Mouse (Mus musculus): ENCODE data around the gene Acacb. TPM values are rescaled to one million over a fixed set of nuclear protein-coding genes. Genes with fewer than 3 reads are reported as not detected.
A peak's percentile ranks its signal among the peaks of the same experiment; 100 is the strongest.

Gene Acacb
- polyA plus RNA-seq, 1 experiment from 2014 or later = 3.6 TPM

DNA sequence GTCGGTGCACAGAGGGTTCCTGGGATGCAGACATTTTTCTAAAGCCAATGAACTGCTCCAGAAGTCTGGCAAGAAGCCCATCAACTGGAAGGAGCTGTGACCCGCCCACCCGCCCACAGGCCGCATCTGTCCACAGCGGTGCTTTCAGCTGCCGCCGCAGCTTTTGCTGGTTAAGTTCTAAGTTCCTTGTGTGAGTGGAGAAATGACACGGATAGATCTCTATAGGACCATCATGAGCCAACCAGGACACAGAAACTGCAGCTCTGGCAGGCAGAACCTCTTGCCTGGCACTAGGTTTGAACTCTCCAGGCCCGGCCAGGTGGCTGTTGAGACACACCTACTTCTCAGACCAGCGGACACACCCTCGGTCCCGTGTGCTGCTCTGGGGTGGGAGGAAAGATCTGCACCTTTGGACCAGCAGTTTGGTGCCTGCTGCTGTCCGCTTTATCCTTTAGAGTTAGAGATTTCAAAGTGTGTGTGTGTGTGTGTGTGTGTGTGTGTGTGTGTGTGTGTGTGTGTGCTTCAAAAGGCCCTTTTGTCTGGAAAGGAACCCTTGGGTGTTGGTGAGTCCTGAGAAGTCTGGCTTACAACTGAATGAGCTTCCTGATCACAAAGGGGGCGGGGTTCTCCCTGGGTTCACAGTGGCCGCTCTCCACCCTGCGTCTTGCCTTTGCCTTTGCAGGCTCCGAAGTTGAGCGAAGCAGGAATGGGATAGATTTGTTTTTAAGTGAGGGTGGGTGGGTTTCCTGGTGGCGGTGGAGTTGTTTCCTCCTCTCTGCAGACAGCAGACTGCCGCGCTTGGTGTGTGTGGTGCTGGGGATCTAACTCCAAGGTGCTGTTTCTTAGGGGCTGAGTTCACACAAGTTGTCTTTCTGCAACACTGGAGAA is 7.8 kb upstream of the Acacb start:
- Histone ChIP-seq H3K36me3 (replicated peaks; ENCODE audit: control insufficient read depth, insufficient read depth, low read depth, low read length) (no peaks in the 10 kb centered on the region), H3K27ac (replicated peaks; ENCODE audit: low read depth, low read length) (no peak overlapping the region), H3K9ac (replicated peaks; ENCODE audit: low read length) (no peak overlapping the region), H3K4me3 (ENCODE audit: low read depth, low read length) (no peak overlapping the region), H3K9me3 (replicated peaks; ENCODE audit: control insufficient read depth, low read length) (no peaks in the 10 kb centered on the region), H3K4me2 (ENCODE audit: low read depth, low read length) (no peak overlapping the region), H3K27me3 (ENCODE audit: control insufficient read depth, insufficient read depth, low read length) (no peaks in the 10 kb centered on the region), H3K4me1 (ENCODE audit: control insufficient read depth, insufficient read depth, low read length) (no peaks in the 10 kb centered on the region)
- WGBS = 84% methylated on average over 21 of the region's 21 CpGs
- DNase-seq (ENCODE audit: low spot score) (no peak), ATAC-seq (replicated peaks; ENCODE audit: insufficient number of reproducible peaks, low FRiP score, low TSS enrichment, low read depth) (no peak)

DNA sequence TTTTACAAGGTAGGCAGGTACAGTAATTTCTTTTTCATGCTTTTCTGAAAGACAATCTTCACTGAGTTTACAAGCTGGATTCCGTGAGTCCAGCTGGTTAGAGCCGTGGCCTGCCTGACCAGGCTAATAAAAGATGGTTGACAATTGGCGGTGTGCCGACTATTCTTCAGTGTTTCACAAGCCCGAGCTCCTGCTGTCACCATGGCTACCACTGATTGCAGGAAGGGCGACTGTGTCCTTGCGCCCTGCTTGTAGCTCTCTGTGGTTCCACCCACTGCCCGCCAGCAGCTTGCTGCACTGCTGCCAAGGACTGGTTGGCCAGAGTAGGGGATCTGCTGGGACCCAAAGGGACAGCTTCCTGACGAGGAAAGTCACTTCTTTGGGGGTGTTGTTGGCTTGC is 7.2 kb upstream of the Acacb start:
- 65% methylated on average over 9 of the region's 9 CpGs for WGBS
- Histone ChIP-seq H3K27me3 (ENCODE audit: control insufficient read depth, insufficient read depth, low read length) (no peaks in the 10 kb centered on the region), H3K9ac (replicated peaks; ENCODE audit: low read length) (no peak overlapping the region), H3K36me3 (replicated peaks; ENCODE audit: control insufficient read depth, insufficient read depth, low read depth, low read length) (no peaks in the 10 kb centered on the region), H3K9me3 (replicated peaks; ENCODE audit: control insufficient read depth, low read length) (no peaks in the 10 kb centered on the region), H3K4me2 (ENCODE audit: low read depth, low read length) (no peak overlapping the region), H3K4me1 (ENCODE audit: control insufficient read depth, insufficient read depth, low read length) (no peaks in the 10 kb centered on the region), H3K27ac (replicated peaks; ENCODE audit: low read depth, low read length) (no peak overlapping the region), H3K4me3 (ENCODE audit: low read depth, low read length) (no peak overlapping the region)
- ATAC-seq (replicated peaks; ENCODE audit: insufficient number of reproducible peaks, low FRiP score, low TSS enrichment, low read depth) (no peak), DNase-seq (ENCODE audit: low spot score) (peak; percentile 8)

DNA sequence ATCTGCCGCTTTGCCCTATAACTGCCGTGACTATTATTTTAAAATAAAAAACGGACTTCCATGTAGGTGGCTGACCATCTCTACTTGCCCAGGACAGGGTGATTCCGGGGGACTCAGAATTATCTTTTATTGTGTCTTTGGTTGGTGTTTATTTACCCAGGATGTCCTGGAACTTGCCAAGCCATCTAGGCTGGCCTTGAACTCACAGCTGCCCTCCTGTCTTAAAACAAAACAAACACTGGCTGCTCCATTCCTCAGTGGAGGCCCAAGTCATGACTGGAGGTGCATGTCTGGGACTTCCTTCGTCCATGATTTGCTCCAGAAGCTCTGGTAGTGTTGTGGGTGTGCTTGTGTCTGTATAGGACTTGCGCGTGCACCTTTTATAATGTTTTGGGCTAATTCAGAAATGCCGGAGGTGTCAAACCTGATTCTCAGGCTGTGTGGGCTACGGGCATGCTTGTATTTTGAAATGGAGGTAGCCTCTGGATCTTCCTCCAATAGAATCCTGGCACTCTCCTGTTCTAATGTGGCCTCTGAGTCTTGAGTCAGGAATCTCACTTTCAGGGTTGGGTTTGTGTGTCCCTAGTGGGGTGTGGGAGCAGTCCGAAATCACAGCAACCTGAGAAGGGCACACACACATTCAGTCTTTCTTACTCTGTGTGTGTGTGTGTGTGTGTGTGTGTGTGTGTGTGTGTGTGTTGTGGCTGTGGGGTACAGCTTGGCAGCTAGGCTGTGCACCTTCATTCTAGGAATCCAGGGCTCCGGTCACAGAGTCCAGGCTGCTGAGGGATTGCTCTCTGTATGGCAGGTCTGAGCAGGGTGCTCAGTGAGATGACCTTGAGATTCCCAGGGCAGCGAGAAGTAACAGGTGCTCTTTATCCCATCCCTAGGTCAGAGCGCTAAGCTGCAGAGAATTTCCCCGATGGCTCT is 973 bp downstream of the Acacb start:
- Histone ChIP-seq H3K27ac (replicated peaks; ENCODE audit: low read depth, low read length) (no peak overlapping the region), H3K9me3 (replicated peaks; ENCODE audit: control insufficient read depth, low read length) (no peaks in the 10 kb centered on the region), H3K4me3 (ENCODE audit: low read depth, low read length) (no peak overlapping the region), H3K4me2 (ENCODE audit: low read depth, low read length) (no peak overlapping the region), H3K9ac (replicated peaks; ENCODE audit: low read length) (no peak overlapping the region), H3K4me1 (ENCODE audit: control insufficient read depth, insufficient read depth, low read length) (no peaks in the 10 kb centered on the region), H3K27me3 (ENCODE audit: control insufficient read depth, insufficient read depth, low read length) (no peaks in the 10 kb centered on the region), H3K36me3 (replicated peaks; ENCODE audit: control insufficient read depth, insufficient read depth, low read depth, low read length) (no peaks in the 10 kb centered on the region)
- ATAC-seq (replicated peaks; ENCODE audit: insufficient number of reproducible peaks, low FRiP score, low TSS enrichment, low read depth) (no peak), DNase-seq (ENCODE audit: low spot score) (no peak)
- WGBS = 78% methylated on average over 14 of the region's 14 CpGs

DNA sequence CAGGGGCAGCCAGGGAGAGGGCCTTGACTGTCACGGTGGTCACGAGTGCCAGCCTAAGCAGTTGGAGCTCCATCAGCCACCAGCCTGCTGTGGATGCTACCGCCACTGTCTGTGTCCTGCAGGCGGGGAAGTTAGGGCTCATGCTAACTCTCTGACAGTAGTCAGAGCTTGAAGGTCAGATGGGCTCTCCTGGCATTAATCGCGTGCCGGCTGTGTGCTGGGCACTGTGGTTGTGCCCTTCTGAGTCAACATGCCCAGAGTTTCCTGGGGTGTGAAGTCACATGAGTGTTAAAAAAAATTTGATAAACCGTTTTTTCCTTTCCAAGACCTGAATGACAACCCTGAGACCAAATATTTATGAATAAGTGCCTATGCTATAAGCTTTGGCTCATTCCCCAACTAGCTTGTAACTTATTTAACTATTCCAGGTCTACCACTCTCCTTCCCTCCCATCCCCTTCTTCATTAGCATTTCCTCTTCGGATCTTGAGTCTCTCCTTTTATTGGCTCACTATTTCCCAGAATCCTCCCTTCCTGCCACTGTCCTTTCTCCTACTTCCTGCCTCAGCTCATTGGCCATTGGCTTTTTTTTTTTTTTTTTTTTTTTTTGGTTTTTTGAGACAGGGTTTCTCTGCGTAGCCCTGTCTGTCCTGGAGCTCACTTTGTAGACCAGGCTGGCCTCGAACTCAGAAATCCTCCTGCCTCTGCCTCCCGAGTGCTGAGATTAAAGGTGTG is 6.2 kb downstream of the Acacb start:
- Histone ChIP-seq H3K4me2 (ENCODE audit: low read depth, low read length) (no peak overlapping the region), H3K36me3 (replicated peaks; ENCODE audit: control insufficient read depth, insufficient read depth, low read depth, low read length) (no peaks in the 10 kb centered on the region), H3K9me3 (replicated peaks; ENCODE audit: control insufficient read depth, low read length) (no peaks in the 10 kb centered on the region), H3K27ac (replicated peaks; ENCODE audit: low read depth, low read length) (no peak overlapping the region), H3K9ac (replicated peaks; ENCODE audit: low read length) (no peak overlapping the region), H3K4me1 (ENCODE audit: control insufficient read depth, insufficient read depth, low read length) (no peaks in the 10 kb centered on the region), H3K4me3 (ENCODE audit: low read depth, low read length) (no peak overlapping the region), H3K27me3 (ENCODE audit: control insufficient read depth, insufficient read depth, low read length) (no peaks in the 10 kb centered on the region)
- DNase-seq (ENCODE audit: low spot score) = no peak
- WGBS = 80% methylated on average over 12 of the region's 12 CpGs
- ATAC-seq (replicated peaks; ENCODE audit: insufficient number of reproducible peaks, low FRiP score, low TSS enrichment, low read depth) = no peak

DNA sequence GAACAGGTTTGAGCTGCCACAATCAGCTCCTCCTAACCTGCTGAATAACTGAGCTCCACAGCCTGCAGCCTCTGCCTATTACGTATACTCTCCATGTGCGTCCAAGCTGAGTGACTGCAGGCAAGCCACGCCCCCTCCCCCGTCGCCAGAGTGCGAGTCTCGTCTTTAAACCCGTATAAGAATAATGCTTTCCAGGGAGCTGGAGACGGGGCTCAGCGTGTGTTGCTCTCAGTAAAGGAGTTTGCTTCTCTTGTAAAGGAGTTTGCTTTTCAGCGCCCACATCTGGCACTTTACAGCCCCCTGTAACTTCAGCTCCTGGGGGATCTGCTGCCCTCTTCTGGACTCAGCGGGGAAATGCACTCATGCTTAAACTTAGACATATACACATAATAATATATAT is 7.2 kb downstream of the Acacb start:
- no peaks in the 10 kb centered on the region for H3K9me3 ChIP-seq (replicated peaks; ENCODE audit: control insufficient read depth, low read length)
- no peak overlapping the region for H3K27ac ChIP-seq (replicated peaks; ENCODE audit: low read depth, low read length)
- H3K36me3 ChIP-seq (replicated peaks; ENCODE audit: control insufficient read depth, insufficient read depth, low read depth, low read length) = no peaks in the 10 kb centered on the region
- no peak overlapping the region for H3K9ac ChIP-seq (replicated peaks; ENCODE audit: low read length)
- ATAC-seq (replicated peaks; ENCODE audit: insufficient number of reproducible peaks, low FRiP score, low TSS enrichment, low read depth) = peak; percentile 57; the same call in 1 of the 2 replicates
- no peaks in the 10 kb centered on the region for H3K4me1 ChIP-seq (ENCODE audit: control insufficient read depth, insufficient read depth, low read length)
- no peaks in the 10 kb centered on the region for H3K27me3 ChIP-seq (ENCODE audit: control insufficient read depth, insufficient read depth, low read length)
- DNase-seq (ENCODE audit: low spot score) = peak; percentile 65
- 2% methylated on average over 12 of the region's 12 CpGs for WGBS
- H3K4me3 ChIP-seq (ENCODE audit: low read depth, low read length) = 0 out of 2 replicates have a peak overlapping the region, but pooled peaks have one; percentile 9
- no peak overlapping the region for H3K4me2 ChIP-seq (ENCODE audit: low read depth, low read length)

DNA sequence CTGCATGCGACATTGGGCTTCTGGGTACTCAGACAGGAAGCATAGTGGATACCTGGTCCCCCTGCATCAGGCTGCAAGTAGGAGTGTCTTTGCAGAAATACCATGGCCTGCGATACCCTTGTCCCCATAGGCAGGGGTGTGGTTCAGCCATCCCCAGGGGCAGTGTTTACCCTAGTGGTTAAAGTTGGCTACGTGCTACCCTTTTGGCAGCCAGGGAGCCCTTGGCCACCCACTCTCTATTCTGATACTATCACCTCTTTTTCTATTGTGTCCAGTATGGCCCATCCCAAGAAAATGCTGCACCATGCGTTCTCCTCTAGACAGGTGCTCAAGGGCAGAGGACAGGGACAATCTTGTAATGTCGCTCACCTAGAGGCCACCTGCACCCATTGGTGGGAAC is 8.4 kb downstream of the Acacb start:
- H3K4me3 ChIP-seq (ENCODE audit: low read depth, low read length) = no peak overlapping the region
- no peak overlapping the region for H3K9ac ChIP-seq (replicated peaks; ENCODE audit: low read length)
- no peaks in the 10 kb centered on the region for H3K36me3 ChIP-seq (replicated peaks; ENCODE audit: control insufficient read depth, insufficient read depth, low read depth, low read length)
- H3K27me3 ChIP-seq (ENCODE audit: control insufficient read depth, insufficient read depth, low read length) = no peaks in the 10 kb centered on the region
- H3K9me3 ChIP-seq (replicated peaks; ENCODE audit: control insufficient read depth, low read length) = no peaks in the 10 kb centered on the region
- H3K4me2 ChIP-seq (ENCODE audit: low read depth, low read length) = no peak overlapping the region
- H3K4me1 ChIP-seq (ENCODE audit: control insufficient read depth, insufficient read depth, low read length) = no peaks in the 10 kb centered on the region
- 84% methylated on average over 5 of the region's 5 CpGs for WGBS
- DNase-seq (ENCODE audit: low spot score) = no peak
- H3K27ac ChIP-seq (replicated peaks; ENCODE audit: low read depth, low read length) = no peak overlapping the region
- ATAC-seq (replicated peaks; ENCODE audit: insufficient number of reproducible peaks, low FRiP score, low TSS enrichment, low read depth) = no peak

DNA sequence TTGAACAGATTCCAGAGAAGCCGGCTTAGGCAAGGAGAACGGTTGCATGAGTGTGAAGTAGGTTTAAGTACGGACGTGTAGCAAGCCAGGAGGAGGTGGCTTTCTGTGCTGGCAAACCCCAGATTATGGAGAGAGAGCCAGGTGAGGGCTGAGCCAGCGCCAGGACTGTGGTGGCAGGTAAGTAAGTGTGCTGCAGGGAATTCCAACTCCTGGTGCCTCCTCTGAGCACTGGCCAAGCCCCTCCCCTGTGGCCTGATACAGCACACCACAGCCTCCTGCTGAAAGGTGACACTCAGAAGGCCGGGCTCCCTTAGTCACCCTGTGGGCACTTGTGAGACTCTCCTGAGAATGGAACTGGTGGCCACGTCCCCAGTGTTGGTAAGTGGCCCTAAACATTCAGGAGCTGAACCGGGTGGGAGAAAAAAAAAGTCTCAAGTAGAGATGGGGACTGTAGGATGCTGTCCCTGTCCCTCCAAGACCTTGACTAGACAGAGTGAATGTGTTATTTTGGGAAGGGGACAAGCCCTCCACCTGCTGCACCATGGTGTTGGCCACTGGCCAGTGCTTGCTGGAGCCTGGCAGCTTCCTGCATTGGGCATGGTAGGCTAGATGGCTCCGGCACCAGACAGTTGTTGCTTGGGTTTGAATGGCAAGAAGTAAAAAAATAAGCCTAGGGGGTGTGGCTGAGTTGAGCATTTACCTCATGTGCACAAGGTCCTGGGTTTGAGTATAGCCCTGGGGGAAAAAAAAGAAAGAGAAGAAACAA is 9.0 kb downstream of the Acacb start:
- H3K9me3 ChIP-seq (replicated peaks; ENCODE audit: control insufficient read depth, low read length) = no peaks in the 10 kb centered on the region

More for the DNA sequence above, 9.0 kb downstream of the Acacb start:
- no peak for DNase-seq (ENCODE audit: low spot score)
- no peak for ATAC-seq (replicated peaks; ENCODE audit: insufficient number of reproducible peaks, low FRiP score, low TSS enrichment, low read depth)
- no peaks in the 10 kb centered on the region for H3K4me1 ChIP-seq (ENCODE audit: control insufficient read depth, insufficient read depth, low read length)
- H3K27me3 ChIP-seq (ENCODE audit: control insufficient read depth, insufficient read depth, low read length) = no peaks in the 10 kb centered on the region
- no peak overlapping the region for H3K27ac ChIP-seq (replicated peaks; ENCODE audit: low read depth, low read length)
- H3K9ac ChIP-seq (replicated peaks; ENCODE audit: low read length) = no peak overlapping the region
- H3K4me2 ChIP-seq (ENCODE audit: low read depth, low read length) = no peak overlapping the region
- WGBS = 53% methylated on average over 9 of the region's 9 CpGs
- H3K4me3 ChIP-seq (ENCODE audit: low read depth, low read length) = no peak overlapping the region
- no peaks in the 10 kb centered on the region for H3K36me3 ChIP-seq (replicated peaks; ENCODE audit: control insufficient read depth, insufficient read depth, low read depth, low read length)
